Mouse (Mus musculus): ENCODE data around the gene Pold4. TPM values are rescaled to one million over a fixed set of nuclear protein-coding genes. Genes with fewer than 3 reads are reported as not detected.

The Pold4 gene
- polyA plus RNA-seq, 1 experiment from 2014 or later: 13.1 TPM

DNA sequence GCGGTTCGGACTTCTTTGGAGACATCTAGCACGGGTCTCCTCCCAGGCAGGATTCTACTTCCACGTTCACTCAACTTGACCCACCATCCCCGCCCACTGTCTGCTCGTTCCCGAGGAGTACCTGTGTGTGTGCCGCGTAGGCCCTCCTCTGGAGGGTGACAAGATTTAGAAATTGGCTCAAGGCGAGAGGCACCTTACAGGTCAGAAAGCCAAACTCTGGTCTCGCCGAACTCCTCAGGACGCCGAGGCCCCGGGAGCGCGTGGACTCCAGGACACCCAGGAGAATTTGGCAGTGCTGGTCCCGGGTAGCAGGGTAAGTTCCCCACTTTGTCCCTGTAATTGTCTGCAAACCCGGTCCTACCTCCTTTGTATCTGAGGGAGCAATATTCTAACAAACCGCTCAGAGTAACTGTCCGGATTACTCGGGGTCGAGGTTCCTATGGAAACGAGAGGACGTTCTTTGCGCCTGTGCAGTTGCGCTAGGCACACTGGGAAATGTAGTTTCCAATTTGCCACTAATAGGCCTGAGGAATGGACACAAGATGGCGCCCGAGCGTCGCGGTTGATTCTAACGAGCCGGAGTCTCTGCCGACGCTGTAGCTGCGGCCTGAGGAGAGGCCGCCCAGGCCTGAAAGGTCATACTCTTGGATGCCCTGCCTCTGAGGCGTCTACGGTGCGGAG lies 25.7 kb downstream of the Pold4 start:
- Histone ChIP-seq H3K4me3 (replicated peaks) (peak overlapping the region; percentile 69), H3K36me3 (replicated peaks) (no peaks in the 10 kb centered on the region), H3K4me1 (replicated peaks) (peaks cover 31% of the 10 kb centered on the region), H3K9ac (peak overlapping the region; percentile 56), H3K27ac (replicated peaks) (no peak overlapping the region), H3K27me3 (peaks cover 4% of the 10 kb centered on the region; the same call in 1 of the 2 replicates), H3K4me2 (peak overlapping the region; percentile 94), H3K9me3 (replicated peaks) (no peaks in the 10 kb centered on the region)
- under 1% methylated on average over 41 of the region's 41 CpGs for WGBS (ENCODE audit: insufficient replicate concordance)
- peak; percentile 82 for ATAC-seq (ENCODE audit: insufficient read depth)

DNA sequence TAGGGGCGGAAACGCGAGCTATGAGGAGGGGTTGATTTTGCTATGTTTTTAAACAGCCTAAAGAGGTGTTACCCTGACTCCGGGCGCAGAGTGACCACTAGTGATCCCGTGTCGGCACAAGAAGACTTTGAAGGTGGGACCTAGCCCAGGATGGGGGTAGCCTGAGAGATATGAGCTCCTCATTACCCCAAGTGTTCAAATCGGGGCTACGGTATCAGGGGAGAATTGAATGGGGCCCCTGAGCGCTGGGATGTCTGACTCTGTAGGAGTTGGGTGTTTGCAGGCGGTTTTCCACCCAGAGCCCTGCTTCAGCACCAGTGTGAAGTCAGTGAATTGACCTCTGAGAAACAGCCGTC lies 26.2 kb downstream of the Pold4 start:
- peak overlapping the region; percentile 69 for H3K4me3 ChIP-seq (replicated peaks)
- peak overlapping the region; percentile 30; the same call in 1 of the 2 replicates for H3K9ac ChIP-seq
- H3K27ac ChIP-seq (replicated peaks): no peak overlapping the region
- no peaks in the 10 kb centered on the region for H3K9me3 ChIP-seq (replicated peaks)
- H3K27me3 ChIP-seq: peaks cover 4% of the 10 kb centered on the region; the same call in 1 of the 2 replicates
- ATAC-seq (ENCODE audit: insufficient read depth): no peak
- peaks cover 35% of the 10 kb centered on the region for H3K4me1 ChIP-seq (replicated peaks)
- H3K4me2 ChIP-seq: peak overlapping the region; percentile 94
- 37% methylated on average over 12 of the region's 12 CpGs for WGBS (ENCODE audit: insufficient replicate concordance)
- no peaks in the 10 kb centered on the region for H3K36me3 ChIP-seq (replicated peaks)

DNA sequence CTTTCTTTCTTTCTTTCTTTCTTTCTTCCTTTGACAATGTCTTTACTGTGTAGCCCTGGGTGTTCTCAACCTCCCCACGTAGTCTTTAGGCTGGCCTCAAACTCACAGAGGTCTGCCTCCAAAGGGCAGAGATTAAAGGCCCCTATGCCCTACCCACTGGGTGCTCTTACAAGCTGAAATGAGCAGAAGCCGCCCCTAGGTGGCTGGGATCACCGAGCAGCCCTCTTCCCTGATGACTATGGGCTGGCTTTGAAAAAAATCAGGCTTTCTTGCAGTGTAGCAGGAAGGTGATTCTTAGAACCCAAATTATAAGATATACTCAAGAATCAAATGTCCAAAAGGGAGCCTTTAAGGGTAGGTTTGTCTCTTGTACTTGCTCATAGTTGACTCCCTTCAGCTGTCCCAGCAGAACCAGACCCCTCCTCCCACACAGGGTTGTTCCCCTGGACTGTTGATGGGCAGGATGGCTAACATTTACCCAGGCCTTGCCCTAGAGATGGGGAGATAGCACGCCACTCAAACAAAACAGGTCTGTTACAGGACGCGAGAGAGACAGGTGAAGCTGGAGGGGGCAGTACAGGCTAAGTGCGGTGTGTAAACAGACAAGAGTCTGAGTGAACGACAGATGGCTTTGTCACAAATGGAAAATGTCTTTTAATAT lies 29.5 kb downstream of the Pold4 start:
- 45% methylated on average over 8 of the region's 8 CpGs for WGBS (ENCODE audit: insufficient replicate concordance)
- peaks cover under 1% of the 10 kb centered on the region; the same call in 1 of the 2 replicates for H3K27me3 ChIP-seq
- peak; percentile 26; the same call in 1 of the 2 replicates for ATAC-seq (ENCODE audit: insufficient read depth)
- no peaks in the 10 kb centered on the region for H3K36me3 ChIP-seq (replicated peaks)
- no peak overlapping the region for H3K4me2 ChIP-seq
- H3K9me3 ChIP-seq (replicated peaks): no peaks in the 10 kb centered on the region
- H3K27ac ChIP-seq (replicated peaks): no peak overlapping the region; the same call in 1 of the 2 replicates
- no peak overlapping the region for H3K9ac ChIP-seq
- peaks cover 44% of the 10 kb centered on the region for H3K4me1 ChIP-seq (replicated peaks)
- H3K4me3 ChIP-seq (replicated peaks): no peak overlapping the region

DNA sequence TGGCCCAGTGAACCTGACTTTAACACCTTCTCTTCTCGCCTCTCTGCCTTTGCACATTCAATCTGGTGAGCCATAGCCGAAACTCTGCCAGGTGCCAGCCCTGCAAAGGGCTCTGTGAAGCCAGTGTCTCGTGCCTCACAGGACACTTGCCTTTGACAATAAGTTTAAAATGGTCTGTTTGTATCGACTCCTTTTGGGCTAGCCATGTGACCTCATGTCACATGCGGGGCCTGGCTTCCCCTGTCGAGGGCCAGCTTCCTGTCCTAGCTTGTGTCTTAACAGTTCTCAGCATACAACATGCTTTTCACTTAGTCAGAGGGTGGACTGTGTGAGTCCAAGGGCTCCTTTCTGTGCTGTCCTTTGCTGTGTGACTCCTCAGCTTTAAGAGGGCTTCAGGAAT lies 31.1 kb downstream of the Pold4 start:
- Histone ChIP-seq H3K9me3 (replicated peaks) (no peaks in the 10 kb centered on the region), H3K4me1 (replicated peaks) (peaks cover 35% of the 10 kb centered on the region), H3K4me3 (replicated peaks) (no peak overlapping the region), H3K9ac (no peak overlapping the region), H3K36me3 (replicated peaks) (no peaks in the 10 kb centered on the region), H3K27me3 (peaks cover 10% of the 10 kb centered on the region), H3K4me2 (no peak overlapping the region), H3K27ac (replicated peaks) (no peak overlapping the region)
- ATAC-seq (ENCODE audit: insufficient read depth): no peak
- WGBS (ENCODE audit: insufficient replicate concordance): 40% methylated on average over 6 of the region's 6 CpGs

DNA sequence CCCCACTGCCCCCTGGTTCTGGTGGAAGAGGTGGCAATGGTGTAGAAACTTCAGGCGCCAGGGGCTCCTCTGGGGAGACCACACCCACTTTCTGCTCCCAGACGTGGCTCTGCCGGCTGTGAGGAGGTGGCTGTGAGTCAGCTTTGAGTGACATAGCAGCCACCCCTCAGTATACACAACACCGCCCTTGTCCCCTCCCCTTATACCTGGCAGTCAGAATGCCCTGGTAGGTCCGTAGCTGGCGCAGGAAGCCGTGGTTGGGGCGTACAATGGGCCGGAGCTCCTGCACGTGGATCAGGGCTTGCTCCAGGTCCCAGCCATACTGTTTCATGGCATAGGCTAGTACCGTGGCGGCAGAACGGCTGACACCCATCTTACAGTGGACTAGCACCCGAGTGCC lies 32.0 kb downstream of the Pold4 start:
- 53% methylated on average over 14 of the region's 14 CpGs for WGBS (ENCODE audit: insufficient replicate concordance)

DNA sequence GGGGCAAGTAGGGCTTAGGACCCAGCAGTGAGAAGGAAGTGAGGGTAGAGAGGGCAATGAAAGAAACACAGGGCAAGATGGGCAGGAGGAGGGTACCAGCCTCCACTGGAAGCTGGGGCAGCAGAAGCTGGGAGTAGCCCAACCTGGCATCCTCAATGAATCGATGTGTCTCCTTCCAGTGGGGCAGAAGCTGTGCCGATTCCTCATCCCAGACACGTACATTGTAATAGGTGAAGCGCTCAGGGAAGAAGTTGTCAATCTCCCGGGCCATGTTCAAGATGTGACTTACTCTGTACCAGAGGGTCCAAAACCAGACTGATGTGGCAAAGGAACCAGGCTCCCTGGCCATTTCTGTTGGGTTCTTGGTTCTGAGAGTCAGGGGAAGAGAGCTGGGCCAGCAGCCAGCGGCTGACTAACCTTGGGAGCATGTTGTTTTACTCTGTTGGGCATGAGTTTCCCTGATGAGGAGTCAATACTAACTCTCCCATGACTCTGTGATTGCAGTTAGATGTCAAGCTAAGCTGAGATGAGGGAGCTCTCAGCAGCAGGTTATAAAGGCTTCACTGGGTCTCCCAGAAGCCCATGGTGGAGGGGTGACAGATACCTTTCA lies 32.6 kb downstream of the Pold4 start:
- H3K27me3 ChIP-seq: peaks cover 24% of the 10 kb centered on the region
- no peak overlapping the region for H3K4me2 ChIP-seq
- no peak overlapping the region for H3K4me3 ChIP-seq (replicated peaks)
- no peaks in the 10 kb centered on the region for H3K36me3 ChIP-seq (replicated peaks)
- no peak overlapping the region for H3K27ac ChIP-seq (replicated peaks)
- H3K9ac ChIP-seq: no peak overlapping the region
- WGBS (ENCODE audit: insufficient replicate concordance): 80% methylated on average over 6 of the region's 6 CpGs
- no peak for ATAC-seq (ENCODE audit: insufficient read depth)
- H3K4me1 ChIP-seq (replicated peaks): peaks cover 41% of the 10 kb centered on the region
- no peaks in the 10 kb centered on the region for H3K9me3 ChIP-seq (replicated peaks)

More for the DNA sequence above, 32.0 kb downstream of the Pold4 start:
- Histone ChIP-seq H3K4me2 (no peak overlapping the region), H3K4me1 (replicated peaks) (peaks cover 36% of the 10 kb centered on the region), H3K27ac (replicated peaks) (no peak overlapping the region), H3K9me3 (replicated peaks) (no peaks in the 10 kb centered on the region), H3K36me3 (replicated peaks) (no peaks in the 10 kb centered on the region), H3K27me3 (peaks cover 19% of the 10 kb centered on the region), H3K9ac (no peak overlapping the region), H3K4me3 (replicated peaks) (no peak overlapping the region)
- ATAC-seq (ENCODE audit: insufficient read depth): no peak

DNA sequence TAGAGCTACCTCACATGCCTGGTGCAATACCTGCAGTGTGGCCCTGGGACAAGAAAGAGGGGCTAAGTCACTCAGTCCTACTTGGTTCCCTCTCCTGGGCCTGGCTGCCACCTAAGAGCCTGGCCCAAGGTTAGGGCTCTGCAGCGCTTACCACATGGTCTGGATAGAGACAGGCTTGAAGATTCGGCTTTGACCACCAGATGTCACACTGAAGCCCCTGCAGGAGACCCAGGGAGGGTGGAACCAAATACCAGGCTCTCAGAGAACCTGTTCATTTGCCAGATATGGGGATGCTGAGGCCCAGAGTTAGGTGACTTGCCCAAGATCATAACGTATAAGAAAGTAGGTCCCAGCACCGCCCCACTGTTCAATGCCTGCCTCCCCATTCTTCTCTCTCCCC lies 34.3 kb downstream of the Pold4 start:
- ATAC-seq (ENCODE audit: insufficient read depth): no peak
- peaks cover 38% of the 10 kb centered on the region for H3K4me1 ChIP-seq (replicated peaks)
- no peak overlapping the region for H3K4me2 ChIP-seq
- H3K36me3 ChIP-seq (replicated peaks): no peaks in the 10 kb centered on the region
- peaks cover 41% of the 10 kb centered on the region for H3K27me3 ChIP-seq
- H3K9ac ChIP-seq: no peak overlapping the region
- H3K9me3 ChIP-seq (replicated peaks): no peaks in the 10 kb centered on the region
- no peak overlapping the region for H3K4me3 ChIP-seq (replicated peaks)
- H3K27ac ChIP-seq (replicated peaks): no peak overlapping the region
- 60% methylated on average over 4 of the region's 4 CpGs for WGBS (ENCODE audit: insufficient replicate concordance)

DNA sequence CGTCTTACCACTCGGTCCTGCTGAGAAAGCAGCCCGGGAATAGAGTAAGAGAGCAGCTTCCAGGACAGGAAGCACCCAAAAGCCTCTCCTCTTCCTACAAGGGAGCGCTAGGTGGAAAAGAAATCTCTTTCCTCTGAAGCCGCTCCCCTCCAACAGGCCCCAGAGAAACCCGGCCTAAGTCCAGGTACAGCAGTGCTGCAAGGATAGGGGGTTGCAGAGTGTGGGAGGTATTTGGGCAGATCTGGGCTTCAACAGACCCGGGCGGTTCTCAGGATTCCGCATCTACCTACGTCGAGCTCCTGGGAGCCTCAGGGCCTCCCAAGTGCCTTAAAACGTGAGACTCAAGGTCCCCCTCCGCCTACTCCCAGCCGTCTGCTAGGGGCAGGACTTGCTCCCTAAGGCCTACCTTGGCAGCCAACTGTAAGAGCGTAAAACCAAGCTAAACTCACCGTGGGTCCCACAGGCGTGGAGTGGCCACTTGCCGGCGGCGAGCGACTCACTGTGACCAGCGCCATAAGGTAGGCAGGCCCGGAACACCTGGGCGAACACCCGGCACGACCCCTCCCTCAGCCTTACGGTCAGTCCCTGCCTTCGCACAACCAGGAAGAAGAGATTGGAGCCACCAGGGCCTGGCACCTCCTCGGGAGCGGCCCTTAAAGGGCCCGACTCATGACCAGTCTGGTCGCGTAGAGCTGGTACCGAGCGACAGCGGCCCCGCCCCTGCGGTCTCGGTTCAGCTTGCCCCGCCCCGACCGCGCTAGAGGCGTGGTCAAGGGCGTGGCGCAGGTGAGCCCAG lies 37.1 kb downstream of the Pold4 start, which contains the start of gene Ssh3:
Gene Ssh3, minus strand, starts transcription at position 615 of the 796 bp plus-strand sequence.
- no peaks in the 10 kb centered on the region for H3K9me3 ChIP-seq (replicated peaks)
- H3K36me3 ChIP-seq (replicated peaks): no peaks in the 10 kb centered on the region
- 12% methylated on average over 46 of the region's 46 CpGs for WGBS (ENCODE audit: insufficient replicate concordance)
- peaks cover 41% of the 10 kb centered on the region for H3K27me3 ChIP-seq
- H3K4me3 ChIP-seq (replicated peaks): peak within 1 kb of the TSS; percentile 55
- peaks cover 15% of the 10 kb centered on the region for H3K4me1 ChIP-seq (replicated peaks)
- peak within 1 kb of the TSS; percentile 39 for H3K9ac ChIP-seq
- peak; percentile 67 for ATAC-seq (ENCODE audit: insufficient read depth)
- no peak within 1 kb of the TSS for H3K27ac ChIP-seq (replicated peaks)
- H3K4me2 ChIP-seq: peak within 1 kb of the TSS; percentile 73

DNA sequence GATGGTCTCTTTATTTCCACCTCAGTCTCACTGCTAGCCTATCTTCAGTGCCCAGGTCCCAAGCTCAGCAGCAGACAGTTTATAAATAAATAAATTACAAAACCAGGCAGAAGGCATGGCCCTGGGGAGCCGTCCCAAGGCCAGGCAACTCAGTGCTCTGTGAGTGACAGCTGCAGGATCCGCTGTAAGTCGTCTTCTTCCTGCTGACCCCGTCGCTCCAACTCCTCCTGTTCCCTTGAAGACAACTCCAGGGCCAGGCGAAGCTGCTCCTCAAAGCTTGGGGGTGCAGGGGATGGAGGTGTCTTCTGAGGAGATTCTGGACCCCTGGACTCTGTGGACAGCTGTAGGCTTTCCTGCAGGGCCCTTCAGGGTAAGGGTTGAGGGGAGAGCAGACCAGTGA lies 38.5 kb downstream of the Pold4 start:
- WGBS (ENCODE audit: insufficient replicate concordance): 58% methylated on average over 6 of the region's 6 CpGs
- no peak for ATAC-seq (ENCODE audit: insufficient read depth)
- H3K4me3 ChIP-seq (replicated peaks): no peak overlapping the region

DNA sequence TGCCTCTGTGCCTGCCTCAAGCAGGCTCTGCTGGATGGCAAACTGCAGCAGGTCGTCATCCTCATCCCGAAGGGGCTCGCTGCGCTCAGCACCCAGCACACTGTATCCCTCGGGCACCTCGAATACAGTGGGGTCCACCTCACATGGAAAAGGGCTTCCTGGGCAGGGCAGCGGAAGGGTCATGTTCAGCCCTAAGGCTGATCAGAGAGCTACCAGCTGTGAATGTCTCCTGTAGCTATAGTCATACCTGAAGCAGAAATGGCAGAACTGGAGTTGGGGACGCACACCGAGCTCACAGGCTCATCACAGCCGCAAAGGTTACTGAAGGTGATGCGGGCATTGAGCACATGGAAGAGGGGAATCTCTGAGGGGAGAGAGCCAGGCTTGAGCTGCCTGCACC lies 39.3 kb downstream of the Pold4 start:
- peaks cover 41% of the 10 kb centered on the region for H3K27me3 ChIP-seq
- no peak overlapping the region for H3K27ac ChIP-seq (replicated peaks)
- H3K4me3 ChIP-seq (replicated peaks): no peak overlapping the region
- H3K36me3 ChIP-seq (replicated peaks): no peaks in the 10 kb centered on the region
- peaks cover 14% of the 10 kb centered on the region for H3K4me1 ChIP-seq (replicated peaks)
- WGBS (ENCODE audit: insufficient replicate concordance): 80% methylated on average over 11 of the region's 11 CpGs
- H3K9ac ChIP-seq: no peak overlapping the region
- ATAC-seq (ENCODE audit: insufficient read depth): no peak
- H3K4me2 ChIP-seq: no peak overlapping the region
- H3K9me3 ChIP-seq (replicated peaks): no peaks in the 10 kb centered on the region

More for the DNA sequence above, 38.5 kb downstream of the Pold4 start:
- H3K9ac ChIP-seq: no peak overlapping the region
- no peak overlapping the region for H3K4me2 ChIP-seq
- peaks cover 14% of the 10 kb centered on the region for H3K4me1 ChIP-seq (replicated peaks)
- no peak overlapping the region for H3K27ac ChIP-seq (replicated peaks)
- no peaks in the 10 kb centered on the region for H3K36me3 ChIP-seq (replicated peaks)
- peaks cover 41% of the 10 kb centered on the region for H3K27me3 ChIP-seq
- H3K9me3 ChIP-seq (replicated peaks): no peaks in the 10 kb centered on the region

DNA sequence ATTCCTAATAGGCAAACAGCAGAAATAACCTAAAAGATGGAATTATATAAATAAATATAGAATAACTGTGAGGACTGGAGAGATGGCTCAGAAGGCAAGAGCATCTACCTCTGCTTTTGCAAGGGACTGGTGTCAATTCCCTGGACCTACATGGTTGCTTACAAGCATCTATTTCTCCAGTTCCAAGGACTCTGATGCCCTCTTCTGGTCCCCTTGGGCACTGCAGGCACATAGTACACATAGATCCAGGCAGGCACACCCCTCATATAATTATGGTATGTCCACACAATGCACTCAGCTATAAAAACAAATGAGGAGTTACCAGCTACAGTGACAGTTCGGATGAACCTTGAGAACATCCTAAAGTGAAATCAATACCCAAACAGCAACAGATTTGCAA lies 47.8 kb downstream of the Pold4 start:
- peaks cover 26% of the 10 kb centered on the region for H3K27me3 ChIP-seq
- H3K4me2 ChIP-seq: no peak overlapping the region
- no peaks in the 10 kb centered on the region for H3K36me3 ChIP-seq (replicated peaks)
- 64% methylated on average over 1 of the region's 1 CpGs for WGBS (ENCODE audit: insufficient replicate concordance)
- H3K27ac ChIP-seq (replicated peaks): no peak overlapping the region
- H3K4me3 ChIP-seq (replicated peaks): no peak overlapping the region
- peaks cover 21% of the 10 kb centered on the region for H3K4me1 ChIP-seq (replicated peaks)
- H3K9me3 ChIP-seq (replicated peaks): no peaks in the 10 kb centered on the region
- no peak for ATAC-seq (ENCODE audit: insufficient read depth)
- H3K9ac ChIP-seq: no peak overlapping the region

Data from liver, embryonic 15.5 days (tissue).